Mouse (Mus musculus) limb, embryonic 14.5 days (tissue): ENCODE data around the gene Arl4c. TPM values are rescaled to one million over a fixed set of nuclear protein-coding genes. Genes with fewer than 3 reads are reported as not detected.

Source experiments
- ATAC-seq: fragments of 200-750 bp; cut with Nextera tagmentation; 2 replicates; pipeline ENCODE4 v1.8.0; 2017; ENCODE audit warnings: low read depth, moderate number of reproducible peaks, moderate TSS enrichment; ENCODE audit not compliant: low FRiP score
- DNase-seq: peaks from one replicate; pipeline ENCODE4 v3.0.0-alpha.2; 2015; ENCODE audit warnings: low spot score
- H3K27ac ChIP-seq: fragments of 300-500 bp; sonication (generic); replicated peaks from 2 replicates; pipeline ENCODE4 v1.5.1; 2014; ENCODE audit warnings: low read depth, mild to moderate bottlenecking, low read length, moderate library complexity, mixed read lengths
- H3K27me3 ChIP-seq: fragments of 300-500 bp; sonication (generic); 2 replicates; pipeline ENCODE4 v1.6.1; 2014; ENCODE audit warnings: low read length, mixed read lengths; ENCODE audit not compliant: control insufficient read depth, insufficient read depth
- H3K36me3 ChIP-seq: fragments of 300-500 bp; sonication (generic); 2 replicates; pipeline ENCODE4 v1.6.1; 2014; ENCODE audit warnings: mild to moderate bottlenecking, low read length, moderate library complexity, mixed read lengths; ENCODE audit not compliant: control insufficient read depth, insufficient read depth
- H3K4me1 ChIP-seq: fragments of 300-500 bp; sonication (generic); 2 replicates; pipeline ENCODE4 v1.6.1; 2014; ENCODE audit warnings: antibody characterized with exemption, low read length, mixed read lengths; ENCODE audit not compliant: control insufficient read depth, insufficient read depth
- H3K4me2 ChIP-seq: fragments of 300-500 bp; sonication (generic); replicated peaks from 2 replicates; pipeline ENCODE4 v1.6.1; 2014; ENCODE audit warnings: low read depth, mild to moderate bottlenecking, low read length, moderate library complexity; ENCODE audit not compliant: severe bottlenecking
- H3K4me3 ChIP-seq: fragments of 300-500 bp; sonication (generic); replicated peaks from 2 replicates; pipeline ENCODE4 v1.5.1; 2014; ENCODE audit warnings: low read length
- H3K9ac ChIP-seq: fragments of 300-500 bp; sonication (generic); 2 replicates; pipeline ENCODE4 v1.6.1; 2014; ENCODE audit warnings: mild to moderate bottlenecking, low read depth, low read length, moderate library complexity; ENCODE audit not compliant: severe bottlenecking
- H3K9me3 ChIP-seq: fragments of 300-500 bp; sonication (generic); 2 replicates; pipeline ENCODE4 v1.6.1; 2016; ENCODE audit warnings: low read length; ENCODE audit not compliant: control insufficient read depth
- POLR2A ChIP-seq: fragments of 200-500 bp; IDR thresholded peaks from 2 replicates; pipeline ENCODE4 v1.8.0; 2012; ENCODE audit warnings: inconsistent platforms, mild to moderate bottlenecking, moderate library complexity, borderline replicate concordance; ENCODE audit not compliant: insufficient read depth, insufficient read length; ENCODE audit errors: extremely low read depth
- WGBS: fragments of 180-500 bp; shearing (Covaris S2); extraction: QIAGEN DNeasy Blood & Tissue Kit; methylation state at CpG from one replicate; pipeline ENCODE4 v1.1.7; 2014; 5-methylcytosine and 5-hydroxymethylcytosine counted together
- polyA plus RNA-seq, 2 experiments: library from polyadenylated mRNA; depleted of rRNA in 1 of 2; stranded (reverse) in 1 of 2; unstranded in 1 of 2; fragments of >200 nt; fragmentation: Nextera tagmentation in 1 of 2; extraction: Ambion mirVana in 1 of 2; gene quantifications; 2 replicates each; pipeline versions ENCODE4 v1.2.1 to v1.2.3; 2012 to 2014

Arl4c gene
- polyA plus RNA-seq, 2 experiments, result 5.5 to 11.2 TPM

GRCm38 (mm10) chr1:88632851-88633250 lies 69.2 kb downstream of the Arl4c start:
- no peak overlapping the region for H3K4me2 ChIP-seq
- 86% methylated on average over 6 of the region's 6 CpGs for WGBS
- no peaks in the 10 kb centered on the region for H3K36me3 ChIP-seq
- no peaks in the 10 kb centered on the region for H3K27me3 ChIP-seq
- ATAC-seq, result no peak
- no peaks in the 10 kb centered on the region for H3K9me3 ChIP-seq
- H3K9ac ChIP-seq, result no peak overlapping the region
- DNase-seq, result no peak
- no peak for TF ChIP-seq POLR2A
- H3K27ac ChIP-seq, result no peak overlapping the region
- H3K4me3 ChIP-seq, result no peak overlapping the region
- H3K4me1 ChIP-seq, result no peaks in the 10 kb centered on the region

GRCm38 (mm10) chr1:88629966-88630488 lies 72.0 kb downstream of the Arl4c start:
- Histone ChIP-seq H3K9me3 (no peaks in the 10 kb centered on the region), H3K4me2 (no peak overlapping the region), H3K27ac (no peak overlapping the region), H3K4me3 (no peak overlapping the region), H3K9ac (no peak overlapping the region), H3K27me3 (no peaks in the 10 kb centered on the region), H3K36me3 (no peaks in the 10 kb centered on the region), H3K4me1 (no peaks in the 10 kb centered on the region)
- DNase-seq, result no peak
- ATAC-seq, result no peak
- TF ChIP-seq POLR2A, result no peak
- 37% methylated on average over 2 of the region's 2 CpGs for WGBS

GRCm38 (mm10) chr1:88625190-88625589 lies 76.8 kb downstream of the Arl4c start:
- Histone ChIP-seq H3K4me2 (no peak overlapping the region), H3K9ac (no peak overlapping the region), H3K36me3 (no peaks in the 10 kb centered on the region), H3K4me1 (no peaks in the 10 kb centered on the region), H3K27me3 (no peaks in the 10 kb centered on the region), H3K4me3 (no peak overlapping the region), H3K27ac (no peak overlapping the region), H3K9me3 (no peaks in the 10 kb centered on the region)
- 85% methylated on average over 1 of the region's 1 CpGs for WGBS
- DNase-seq (no peak), ATAC-seq (no peak)
- TF ChIP-seq POLR2A, result no peak

DNA sequence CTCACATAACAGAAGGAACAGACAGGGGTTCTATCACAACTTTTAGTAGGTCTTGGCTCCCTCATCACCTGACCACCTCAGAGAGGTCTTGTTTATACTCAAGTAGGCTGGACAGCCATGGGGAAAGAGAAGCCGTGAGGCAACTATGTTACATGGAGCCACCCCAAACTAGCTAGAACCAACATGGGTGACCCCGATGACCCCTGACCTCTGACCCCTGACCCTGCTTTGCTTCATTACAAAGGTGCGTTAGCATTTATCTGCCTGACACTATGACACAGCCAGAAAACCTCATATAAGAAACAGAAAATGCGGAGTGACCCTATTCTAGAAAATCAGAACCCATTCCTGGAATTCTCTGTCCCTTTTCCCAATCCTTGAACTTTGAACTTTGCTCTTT lies 77.6 kb downstream of the Arl4c start:
- no peaks in the 10 kb centered on the region for H3K27me3 ChIP-seq
- no peak overlapping the region for H3K9ac ChIP-seq
- 92% methylated on average over 4 of the region's 4 CpGs for WGBS
- H3K4me3 ChIP-seq, result no peak overlapping the region
- no peak for TF ChIP-seq POLR2A
- no peaks in the 10 kb centered on the region for H3K9me3 ChIP-seq
- no peaks in the 10 kb centered on the region for H3K36me3 ChIP-seq
- no peak overlapping the region for H3K4me2 ChIP-seq
- no peak overlapping the region for H3K27ac ChIP-seq
- DNase-seq (no peak), ATAC-seq (no peak)
- H3K4me1 ChIP-seq, result no peaks in the 10 kb centered on the region

GRCm38 (mm10) chr1:88623541-88624115 lies 78.4 kb downstream of the Arl4c start:
- no peak for TF ChIP-seq POLR2A
- WGBS, result 71% methylated on average over 8 of the region's 8 CpGs
- Histone ChIP-seq H3K4me3 (no peak overlapping the region), H3K4me2 (no peak overlapping the region), H3K9me3 (no peaks in the 10 kb centered on the region), H3K27ac (no peak overlapping the region), H3K27me3 (no peaks in the 10 kb centered on the region), H3K36me3 (no peaks in the 10 kb centered on the region), H3K9ac (no peak overlapping the region), H3K4me1 (no peaks in the 10 kb centered on the region)
- no peak for DNase-seq
- no peak for ATAC-seq

Other genes starting within 250 kb of the Arl4c start
- 0.05 TPM in 1 of 2 replicates, not detected in the other for gene Glrp1, start 192.2 kb downstream of the Arl4c start, polyA plus RNA-seq (2012; rRNA removed)
- gene Glrp1, start 192.2 kb downstream of the Arl4c start, polyA plus RNA-seq (2014; fragmentation: Nextera tagmentation; extraction: Ambion mirVana), result not detected in 2 replicates